Comparison of ENCODE assay signal across 8 mouse cellular contexts in genomic region chr1:192785046-192785961, GRCm38 (mm10). TPM values are rescaled to one million over a fixed set of nuclear protein-coding genes. Genes with fewer than 3 reads are reported as not detected.
DNase-seq lines count a peak whose midpoint lies in the region; ATAC-seq and TF ChIP-seq lines count a peak whose summit lies in the region.

No protein-coding gene starts in this region.

- H3K4me2 ChIP-seq in liver, embryonic 12.5 days = no peak overlapping the region

- peak; percentile 16; the same call in 1 of the 2 replicates for ATAC-seq in megakaryocyte progenitor cell, adult 5-6 weeks (replicated peaks; ENCODE audit: poor library complexity)
- no peak for ATAC-seq in liver, embryonic 12.5 days

- no peaks in the 10 kb centered on the region for H3K9me3 ChIP-seq in liver, embryonic 12.5 days (replicated peaks)

- peak; percentile 22 to 48 for DNase-seq in layer of hippocampus, adult 18-20 months (ENCODE audit: low spot score in 2 of 2)
- no peak for DNase-seq in layer of hippocampus, postnatal 25 days (ENCODE audit: extremely low spot score in 1 of 2, low spot score in 1 of 2)
- peak; percentile 80 for DNase-seq in fibroblast of lung, adult 2 months (ENCODE audit: low read depth)
- DNase-seq in yolk sac, embryonic 10.5 days (ENCODE audit: low spot score) = no peak
- no peak for DNase-seq in thymus, postnatal 36 days

- no peaks in the 10 kb centered on the region for H3K36me3 ChIP-seq in liver, embryonic 12.5 days

- no peak overlapping the region for H3K9ac ChIP-seq in liver, embryonic 12.5 days

- TF ChIP-seq CTCF in cortical plate, adult 2 months (IDR thresholded peaks at IDR 0.05; ENCODE audit: extremely low read depth, insufficient read depth, low read length) = no peak

- 0 out of 2 replicates have a peak overlapping the region, but pooled peaks have one; percentile 5 for H3K4me3 ChIP-seq in cortical plate, adult 2 months (ENCODE audit: insufficient read depth, low read length)
- H3K4me3 ChIP-seq in liver, embryonic 12.5 days = no peak overlapping the region

- no peak overlapping the region for H3K27ac ChIP-seq in cortical plate, adult 2 months (ENCODE audit: insufficient read depth, low read length)
- H3K27ac ChIP-seq in liver, embryonic 12.5 days = no peak overlapping the region

- WGBS in liver, embryonic 12.5 days (ENCODE audit: insufficient replicate concordance) = 70% methylated on average over 17 of the region's 17 CpGs

- H3K4me1 ChIP-seq in cortical plate, adult 2 months (ENCODE audit: control insufficient read depth, insufficient read depth, low read length) = peaks cover 11% of the 10 kb centered on the region
- H3K4me1 ChIP-seq in liver, embryonic 12.5 days = no peaks in the 10 kb centered on the region

- H3K27me3 ChIP-seq in liver, embryonic 12.5 days (replicated peaks) = 0 out of 2 replicates have a peak, but pooled peaks cover 3% of the 10 kb centered on the region

- no peak for TF ChIP-seq POLR2A in cortical plate, adult 2 months (IDR thresholded peaks at IDR 0.05; ENCODE audit: extremely low read depth, insufficient read depth, low read length)

RNA-seq across cellular contexts. Expression of gene Hhat, which starts 14.3 kb away (rescaled TPM):
- 1 to 10 TPM; 1.7 TPM for total RNA-seq in layer of hippocampus, adult 18-20 months (2021)
- total RNA-seq in layer of hippocampus, postnatal 25 days (2021) = 1 to 10 TPM; 1.2 to 1.8 TPM
- polyA plus RNA-seq in cortical plate, adult 2 months (2012; rRNA removed) = 0.89 and 0.98 TPM in 2 replicates
- total RNA-seq in megakaryocyte progenitor cell, adult 5-6 weeks (2015) = 1.5 and 2.0 TPM in 2 replicates
- total RNA-seq in megakaryocyte progenitor cell, adult 5-6 weeks (2017) = 1.7 and 2.6 TPM in 2 replicates
- 2.1 TPM in 2 replicates for polyA plus RNA-seq in liver, embryonic 12.5 days (2016; fragmentation: Nextera tagmentation; extraction: Ambion mirVana)

Comparison
In these comparisons a context has a peak if more than half of its experiments do, and no peak if none do; other contexts are left out.
1. DNase-seq: peak in layer of hippocampus, adult 18-20 months (2 of 2) and fibroblast of lung, adult 2 months (single experiment); none in layer of hippocampus, postnatal 25 days (0 of 2), yolk sac, embryonic 10.5 days (single experiment) and thymus, postnatal 36 days (0 of 2).